Mouse (Mus musculus) bone marrow, adult 2 months (tissue): Measurements from ENCODE around the gene Cep152.

Source experiments
- CTCF ChIP-seq: fragments of 200-500 bp; IDR thresholded peaks from 2 replicates; pipeline ENCODE4 v1.5.1; 2011; ENCODE audit warnings: low read length, control low read depth; ENCODE audit not compliant: control insufficient read depth, insufficient read depth
- POLR2A ChIP-seq: fragments of 200-500 bp; IDR thresholded peaks from 2 replicates; pipeline ENCODE4 v1.6.1; 2011; ENCODE audit warnings: low read depth, mild to moderate bottlenecking, control low read depth, low read length, borderline replicate concordance; ENCODE audit not compliant: control insufficient read depth

GRCm38 (mm10) chr2:125624127-125624685 is 707 bp downstream of the Cep152 start:
- TF ChIP-seq CTCF: no peak
- no peak for TF ChIP-seq POLR2A
